Mouse (Mus musculus) kidney, postnatal 14 days (tissue): ENCODE results near the gene Rita1.
A peak's percentile ranks its signal among the peaks of the same experiment; 100 is the strongest.

Experiments used
- DNase-seq: peaks from one replicate; pipeline ENCODE4 v3.0.0; 2022; ENCODE audit warnings: mixed read lengths

Gene Rita1

GRCm38 (mm10) chr5:120612442-120612821, at the start of gene Rita1, which contains the start of gene Ddx54:
Gene Rita1 (minus strand): TSS chr5:120612589.
Gene Ddx54 (plus strand): TSS chr5:120612739.
- DNase-seq = peak; percentile 98

- no peak for DNase-seq
Observed at GRCm38 (mm10) chr5:120660816-120661215, 48.4 kb upstream of the Rita1 start.

GRCm38 (mm10) chr5:120656281-120656751, 43.9 kb upstream of the Rita1 start:
- no peak for DNase-seq

- no peak for DNase-seq
Observed at GRCm38 (mm10) chr5:120653873-120654272, 41.5 kb upstream of the Rita1 start.

- no peak for DNase-seq
Observed at GRCm38 (mm10) chr5:120652915-120653701, 40.7 kb upstream of the Rita1 start.

GRCm38 (mm10) chr5:120651230-120651629, 38.8 kb upstream of the Rita1 start:
- no peak for DNase-seq

GRCm38 (mm10) chr5:120649938-120650337, 37.5 kb upstream of the Rita1 start:
- no peak for DNase-seq

GRCm38 (mm10) chr5:120649374-120649933, 37.1 kb upstream of the Rita1 start:
- DNase-seq = no peak

GRCm38 (mm10) chr5:120648569-120649373, 36.4 kb upstream of the Rita1 start, which contains the start of gene Rasal1:
Gene Rasal1 (plus strand): TSS chr5:120648812.
- DNase-seq = peak; percentile 37

GRCm38 (mm10) chr5:120647814-120648491, 35.6 kb upstream of the Rita1 start:
- no peak for DNase-seq

- DNase-seq = no peak
Observed at GRCm38 (mm10) chr5:120647361-120647760, 35.0 kb upstream of the Rita1 start.

GRCm38 (mm10) chr5:120645851-120646250, 33.5 kb upstream of the Rita1 start:
- peak; percentile 76 for DNase-seq

GRCm38 (mm10) chr5:120644227-120644626, 31.8 kb upstream of the Rita1 start:
- DNase-seq = no peak

GRCm38 (mm10) chr5:120643365-120644085, 31.1 kb upstream of the Rita1 start:
- peak; percentile 62 for DNase-seq

- no peak for DNase-seq
Observed at GRCm38 (mm10) chr5:120640094-120640493, 27.7 kb upstream of the Rita1 start.

- no peak for DNase-seq
Observed at GRCm38 (mm10) chr5:120635633-120636032, 23.2 kb upstream of the Rita1 start.

GRCm38 (mm10) chr5:120634860-120635259, 22.5 kb upstream of the Rita1 start:
- no peak for DNase-seq

GRCm38 (mm10) chr5:120634131-120634530, 21.7 kb upstream of the Rita1 start, which contains the start of gene Cfap73:
Gene Cfap73 (minus strand): TSS chr5:120634235.
- no peak for DNase-seq

GRCm38 (mm10) chr5:120631892-120632291, 19.5 kb upstream of the Rita1 start:
- DNase-seq = no peak

GRCm38 (mm10) chr5:120631128-120631527, 18.7 kb upstream of the Rita1 start:
- DNase-seq = no peak

GRCm38 (mm10) chr5:120628624-120629023, 16.2 kb upstream of the Rita1 start:
- peak; percentile 44 for DNase-seq
